Mouse (Mus musculus) kidney, postnatal 0 days (tissue): ENCODE measurements around the gene Pcnx2. TPM values are rescaled to one million over a fixed set of nuclear protein-coding genes. Genes with fewer than 3 reads are reported as not detected.

Experiments
- ATAC-seq: fragments of 200-750 bp; cut with Nextera tagmentation; replicated peaks from 2 replicates; pipeline ENCODE4 v1.8.0; 2017; ENCODE audit warnings: low read depth, moderate number of reproducible peaks, moderate TSS enrichment, moderate library complexity; ENCODE audit not compliant: low FRiP score
- DNase-seq: peaks from one replicate; pipeline ENCODE4 v3.0.0-alpha.2; 2016; ENCODE audit warnings: low spot score
- H3K27ac ChIP-seq: fragments of 300-500 bp; sonication (generic); 2 replicates; pipeline ENCODE4 v1.5.1; 2014; ENCODE audit warnings: mild to moderate bottlenecking
- H3K27me3 ChIP-seq: fragments of 300-500 bp; sonication (generic); 2 replicates; pipeline ENCODE4 v1.6.1; 2014; ENCODE audit warnings: low read length, mixed read lengths; ENCODE audit not compliant: insufficient read depth
- H3K36me3 ChIP-seq: fragments of 300-500 bp; sonication (generic); 2 replicates; pipeline ENCODE4 v1.6.1; 2014; ENCODE audit warnings: low read length, mixed read lengths; ENCODE audit not compliant: insufficient read depth
- H3K4me1 ChIP-seq: fragments of 300-500 bp; sonication (generic); replicated peaks from 2 replicates; pipeline ENCODE4 v1.6.1; 2014; ENCODE audit warnings: antibody characterized with exemption, low read length, mixed read lengths; ENCODE audit not compliant: insufficient read depth
- H3K4me2 ChIP-seq: fragments of 300-500 bp; sonication (generic); 2 replicates; pipeline ENCODE4 v1.6.1; 2014; ENCODE audit warnings: mild to moderate bottlenecking, low read length, moderate library complexity, mixed read lengths
- H3K4me3 ChIP-seq: fragments of 300-500 bp; sonication (generic); replicated peaks from 2 replicates; pipeline ENCODE4 v1.5.1; 2014; ENCODE audit warnings: low read depth, low read length
- H3K9ac ChIP-seq: fragments of 300-500 bp; sonication (generic); 2 replicates; pipeline ENCODE4 v1.6.1; 2014; ENCODE audit warnings: low read depth, low read length
- H3K9me3 ChIP-seq: fragments of 300-500 bp; sonication (generic); replicated peaks from 2 replicates; pipeline ENCODE4 v1.6.1; 2016; ENCODE audit warnings: low read length, inconsistent platforms, mixed read lengths
- CTCF ChIP-seq: IDR thresholded peaks from 2 replicates; pipeline ENCODE4 v1.5.1; 2016; ENCODE audit warnings: antibody characterized with exemption, low read depth, mild to moderate bottlenecking, moderate library complexity
- WGBS: fragments of 180-500 bp; shearing (Covaris S2); extraction: QIAGEN DNeasy Blood & Tissue Kit; methylation state at CpG from one replicate; pipeline ENCODE4 v1.1.7; 2014; 5-methylcytosine and 5-hydroxymethylcytosine counted together
- polyA plus RNA-seq: library from polyadenylated mRNA; unstranded; fragments of >200 nt; fragmentation: Nextera tagmentation; extraction: Ambion mirVana; gene quantifications from 2 replicates; pipeline ENCODE4 v1.2.1, GENCODE M21; 2015

Gene Pcnx2
- polyA plus RNA-seq, 1 experiment from 2014 or later: 0.13 TPM

DNA sequence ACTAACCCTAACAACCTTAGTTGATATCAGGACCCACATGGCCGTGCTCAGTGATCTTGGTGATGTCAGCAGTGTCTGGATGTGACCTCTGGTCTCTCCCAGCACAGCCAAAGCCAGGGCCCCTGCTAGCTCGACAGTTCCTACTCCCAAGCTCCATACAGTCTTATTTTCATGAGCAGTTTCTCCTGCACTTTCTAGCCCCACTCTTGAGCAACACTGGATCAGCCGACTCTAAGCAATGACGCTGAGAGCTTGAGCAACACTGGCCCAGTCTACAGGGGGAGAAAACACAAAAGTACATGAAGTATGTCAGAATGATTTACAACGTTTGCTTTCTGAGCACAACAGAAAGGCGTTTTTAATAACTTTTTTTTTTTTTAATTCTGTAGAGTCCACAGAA, 121.3 kb downstream of the Pcnx2 start:
- Histone ChIP-seq H3K36me3 (no peaks in the 10 kb centered on the region), H3K9me3 (no peaks in the 10 kb centered on the region), H3K4me1 (peaks cover 5% of the 10 kb centered on the region; the same call in 1 of the 2 replicates), H3K27me3 (no peaks in the 10 kb centered on the region), H3K4me2 (no peak overlapping the region), H3K9ac (no peak overlapping the region), H3K27ac (0 out of 2 replicates have a peak overlapping the region, but pooled peaks have one; percentile 31), H3K4me3 (no peak overlapping the region)
- ATAC-seq (0 out of 2 replicates have a peak, but pooled peaks have one; percentile 29), DNase-seq (peak; percentile 58)
- TF ChIP-seq CTCF: no peak
- WGBS: 44% methylated on average over 6 of the region's 6 CpGs

DNA sequence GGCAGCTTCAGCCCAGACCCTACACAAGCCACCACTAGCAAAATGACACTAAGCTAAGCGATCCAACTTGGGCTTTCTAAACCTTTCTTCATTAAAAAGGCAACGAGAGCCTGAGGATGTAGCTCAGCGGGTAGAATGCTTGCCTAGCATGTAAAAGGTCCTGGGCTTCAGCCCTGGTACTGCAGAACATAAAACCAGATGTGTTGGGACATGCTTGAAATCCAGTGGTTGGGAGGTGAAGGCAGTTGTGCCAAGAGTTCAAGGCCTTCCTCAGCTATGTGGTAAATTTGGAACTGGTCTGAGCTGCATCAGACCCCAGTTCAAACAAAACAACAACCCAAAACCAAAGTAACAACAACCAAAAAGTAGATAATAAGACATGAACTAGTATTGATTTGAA, 121.8 kb downstream of the Pcnx2 start:
- ATAC-seq (no peak), DNase-seq (no peak)
- H3K9me3 ChIP-seq: no peaks in the 10 kb centered on the region
- no peaks in the 10 kb centered on the region for H3K36me3 ChIP-seq
- WGBS: 93% methylated on average over 3 of the region's 3 CpGs
- TF ChIP-seq CTCF: no peak
- no peak overlapping the region for H3K9ac ChIP-seq
- no peak overlapping the region for H3K4me3 ChIP-seq
- no peaks in the 10 kb centered on the region for H3K27me3 ChIP-seq
- H3K4me2 ChIP-seq: no peak overlapping the region
- H3K27ac ChIP-seq: no peak overlapping the region
- peaks cover 5% of the 10 kb centered on the region; the same call in 1 of the 2 replicates for H3K4me1 ChIP-seq

DNA sequence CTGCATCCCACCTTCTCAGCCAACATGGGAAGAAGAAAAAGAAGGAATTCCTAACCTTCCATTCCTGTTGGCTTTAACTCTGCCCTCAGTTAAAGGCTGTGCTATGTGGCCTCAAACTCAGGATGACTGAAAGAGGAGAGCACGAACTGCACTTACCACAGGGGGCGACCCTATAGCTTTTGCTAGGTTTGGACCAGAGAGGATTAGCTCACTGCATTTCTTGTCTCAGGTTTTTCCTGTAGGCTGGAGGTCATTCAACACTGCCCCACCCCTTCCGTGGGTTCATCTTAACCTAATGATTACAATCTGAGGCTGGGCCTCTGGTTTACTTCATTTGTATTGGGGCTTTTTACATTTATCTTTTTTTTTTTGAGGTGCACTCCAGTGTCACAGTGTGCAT, 123.1 kb downstream of the Pcnx2 start:
- Histone ChIP-seq H3K27ac (no peak overlapping the region), H3K9ac (no peak overlapping the region), H3K4me2 (no peak overlapping the region), H3K4me1 (peaks cover 5% of the 10 kb centered on the region; the same call in 1 of the 2 replicates), H3K4me3 (no peak overlapping the region), H3K27me3 (no peaks in the 10 kb centered on the region), H3K36me3 (no peaks in the 10 kb centered on the region), H3K9me3 (no peaks in the 10 kb centered on the region)
- WGBS: 60% methylated on average over 3 of the region's 3 CpGs
- ATAC-seq: no peak
- DNase-seq: no peak
- TF ChIP-seq CTCF: no peak

GRCm38 (mm10) chr8:125773281-125773803, 124.8 kb downstream of the Pcnx2 start:
- Histone ChIP-seq H3K4me3 (no peak overlapping the region), H3K9me3 (no peaks in the 10 kb centered on the region), H3K27ac (no peak overlapping the region), H3K27me3 (no peaks in the 10 kb centered on the region), H3K4me2 (no peak overlapping the region), H3K36me3 (no peaks in the 10 kb centered on the region), H3K4me1 (no peaks in the 10 kb centered on the region; the same call in 1 of the 2 replicates), H3K9ac (no peak overlapping the region)
- no peak for TF ChIP-seq CTCF
- WGBS: 71% methylated on average over 7 of the region's 7 CpGs
- no peak for ATAC-seq
- DNase-seq: no peak

GRCm38 (mm10) chr8:125772300-125772699, 125.8 kb downstream of the Pcnx2 start:
- no peaks in the 10 kb centered on the region for H3K9me3 ChIP-seq
- H3K9ac ChIP-seq: no peak overlapping the region
- ATAC-seq (no peak), DNase-seq (no peak)
- TF ChIP-seq CTCF: no peak
- no peak overlapping the region for H3K4me3 ChIP-seq
- no peak overlapping the region for H3K27ac ChIP-seq
- 56% methylated on average over 2 of the region's 2 CpGs for WGBS
- no peaks in the 10 kb centered on the region; the same call in 1 of the 2 replicates for H3K4me1 ChIP-seq
- H3K36me3 ChIP-seq: no peaks in the 10 kb centered on the region
- H3K27me3 ChIP-seq: no peaks in the 10 kb centered on the region
- no peak overlapping the region for H3K4me2 ChIP-seq

DNA sequence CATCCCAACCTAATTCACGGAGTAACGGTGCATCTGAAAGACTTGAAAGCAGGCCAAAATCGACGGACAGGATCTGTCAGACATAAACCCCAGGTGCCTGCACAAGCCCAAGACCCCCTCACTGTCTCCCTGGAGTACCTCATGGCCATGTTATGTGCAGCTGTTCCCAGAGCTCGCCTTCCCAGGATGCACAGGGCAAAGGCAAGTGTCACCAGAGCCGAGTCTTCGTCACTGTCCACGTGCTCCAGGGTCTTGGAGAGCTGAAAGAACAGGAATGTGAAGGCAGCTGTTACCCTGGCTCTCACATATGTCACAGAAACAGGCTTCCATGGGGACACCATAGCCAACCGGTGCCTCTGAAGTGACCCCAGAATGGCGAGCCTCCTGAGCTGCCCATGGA, 130.0 kb downstream of the Pcnx2 start:
- no peak overlapping the region for H3K4me2 ChIP-seq
- DNase-seq: no peak
- TF ChIP-seq CTCF: no peak
- no peaks in the 10 kb centered on the region for H3K27me3 ChIP-seq
- no peaks in the 10 kb centered on the region for H3K36me3 ChIP-seq
- 77% methylated on average over 10 of the region's 10 CpGs for WGBS
- no peak overlapping the region for H3K27ac ChIP-seq
- H3K9ac ChIP-seq: no peak overlapping the region
- no peaks in the 10 kb centered on the region for H3K9me3 ChIP-seq
- no peak for ATAC-seq
- no peak overlapping the region for H3K4me3 ChIP-seq
- no peaks in the 10 kb centered on the region for H3K4me1 ChIP-seq
